Mouse (Mus musculus) A20 (cell line): Measurements from ENCODE around the gene Etnk1.
A peak's percentile ranks its signal among the peaks of the same experiment; 100 is the strongest.

Source experiments
- DNase-seq: peaks from one replicate; pipeline ENCODE4 v3.0.0-alpha.2; 2011; ENCODE audit warnings: low read depth, low spot score

Etnk1 gene

GRCm38 (mm10) chr6:143213461-143213860, 46.4 kb downstream of the Etnk1 start:
- DNase-seq: no peak

- DNase-seq: no peak
Observed at GRCm38 (mm10) chr6:143216221-143216620, 49.2 kb downstream of the Etnk1 start.

- peak; percentile 77 for DNase-seq
Observed at GRCm38 (mm10) chr6:143219347-143219746, 52.3 kb downstream of the Etnk1 start.

GRCm38 (mm10) chr6:143221245-143221644, 54.2 kb downstream of the Etnk1 start:
- peak; percentile 35 for DNase-seq

- no peak for DNase-seq
Observed at GRCm38 (mm10) chr6:143224057-143224456, 57.0 kb downstream of the Etnk1 start.

GRCm38 (mm10) chr6:143224885-143225284, 57.9 kb downstream of the Etnk1 start:
- DNase-seq: peak; percentile 49

- DNase-seq: no peak
Observed at GRCm38 (mm10) chr6:143228696-143229095, 61.7 kb downstream of the Etnk1 start.

GRCm38 (mm10) chr6:143229906-143230305, 62.9 kb downstream of the Etnk1 start:
- no peak for DNase-seq

- peak; percentile 64 for DNase-seq
Observed at GRCm38 (mm10) chr6:143230888-143231287, 63.9 kb downstream of the Etnk1 start.

GRCm38 (mm10) chr6:143232718-143233117, 65.7 kb downstream of the Etnk1 start:
- peak; percentile 52 for DNase-seq

- no peak for DNase-seq
Observed at GRCm38 (mm10) chr6:143234868-143235267, 67.8 kb downstream of the Etnk1 start.

GRCm38 (mm10) chr6:143239362-143240074, 72.5 kb downstream of the Etnk1 start:
- no peak for DNase-seq

- no peak for DNase-seq
Observed at GRCm38 (mm10) chr6:143243191-143243590, 76.2 kb downstream of the Etnk1 start.

- DNase-seq: no peak
Observed at GRCm38 (mm10) chr6:143257921-143258320, 90.9 kb downstream of the Etnk1 start.

GRCm38 (mm10) chr6:143259169-143259629, 92.2 kb downstream of the Etnk1 start:
- no peak for DNase-seq

- no peak for DNase-seq
Observed at GRCm38 (mm10) chr6:143259870-143260559, 93.0 kb downstream of the Etnk1 start.

- DNase-seq: no peak
Observed at GRCm38 (mm10) chr6:143260560-143261288, 93.7 kb downstream of the Etnk1 start.

- DNase-seq: no peak
Observed at GRCm38 (mm10) chr6:143261289-143261665, 94.3 kb downstream of the Etnk1 start.

GRCm38 (mm10) chr6:143265482-143265881, 98.5 kb downstream of the Etnk1 start:
- no peak for DNase-seq

- DNase-seq: peak; percentile 44
Observed at GRCm38 (mm10) chr6:143279222-143279621, 112.2 kb downstream of the Etnk1 start.
